Mouse (Mus musculus) stomach, embryonic 15.5 days (tissue): Measurements from ENCODE around the gene Hspa1b. TPM values are rescaled to one million over a fixed set of nuclear protein-coding genes. Genes with fewer than 3 reads are reported as not detected.
"Not testable (repeated sequence)": the region's sequence is repeated elsewhere in the genome, so short reads cannot be mapped to it uniquely, and the experiment has no call there.

Experiments used
- ATAC-seq: fragments of 200-750 bp; cut with Nextera tagmentation; 2 replicates; pipeline ENCODE4 v1.8.0; 2017; ENCODE audit warnings: low read depth, moderate number of reproducible peaks, moderate TSS enrichment; ENCODE audit not compliant: insufficient read depth, low FRiP score
- H3K27ac ChIP-seq: fragments of 300-500 bp; sonication (generic); 2 replicates; pipeline ENCODE4 v1.5.1; 2015; ENCODE audit warnings: mild to moderate bottlenecking, inconsistent platforms
- H3K27me3 ChIP-seq: fragments of 300-500 bp; sonication (generic); replicated peaks from 2 replicates; pipeline ENCODE4 v1.6.1; 2015; ENCODE audit warnings: inconsistent platforms
- H3K36me3 ChIP-seq: fragments of 300-500 bp; sonication (generic); 2 replicates; pipeline ENCODE4 v1.6.1; 2015; ENCODE audit warnings: inconsistent platforms
- H3K4me1 ChIP-seq: fragments of 300-500 bp; sonication (generic); 2 replicates; pipeline ENCODE4 v1.6.1; 2015; ENCODE audit warnings: inconsistent platforms
- H3K4me2 ChIP-seq: fragments of 300-500 bp; sonication (generic); 2 replicates; pipeline ENCODE4 v1.6.1; 2015; ENCODE audit warnings: mild to moderate bottlenecking, inconsistent platforms
- H3K4me3 ChIP-seq: fragments of 300-500 bp; sonication (generic); replicated peaks from 2 replicates; pipeline ENCODE4 v1.5.1; 2015; ENCODE audit warnings: inconsistent platforms
- H3K9ac ChIP-seq: fragments of 300-500 bp; sonication (generic); 2 replicates; pipeline ENCODE4 v1.6.1; 2015; ENCODE audit warnings: inconsistent platforms
- H3K9me3 ChIP-seq: fragments of 300-500 bp; sonication (generic); 2 replicates; pipeline ENCODE4 v1.6.1; 2016; ENCODE audit warnings: inconsistent platforms
- WGBS: fragments of 180-500 bp; shearing (Covaris S2); methylation state at CpG from one replicate; pipeline ENCODE4 v1.1.7; 2015; 5-methylcytosine and 5-hydroxymethylcytosine counted together
- polyA plus RNA-seq: library from polyadenylated mRNA; unstranded; fragments of >200 nt; fragmentation: Nextera tagmentation; extraction: Ambion mirVana; gene quantifications from 2 replicates; pipeline ENCODE4 v1.2.1, GENCODE M21; 2015

Gene Hspa1b
- polyA plus RNA-seq, 1 experiment from 2014 or later, result 0.90 TPM

GRCm38 (mm10) chr17:34999871-35000716, 41.1 kb upstream of the Hspa1b start:
- H3K9me3 ChIP-seq, H3K27me3 ChIP-seq, ATAC-seq: not testable (repeated sequence)
- H3K27ac ChIP-seq, result peak overlapping the region; percentile 98
- H3K9ac ChIP-seq, result peak overlapping the region; percentile 98; the same call in 1 of the 2 replicates
- 12% methylated on average over 30 of the region's 32 CpGs for WGBS
- peak overlapping the region; percentile 71 for H3K4me3 ChIP-seq
- peaks cover 17% of the 10 kb centered on the region for H3K36me3 ChIP-seq
- peak overlapping the region; percentile 90 for H3K4me2 ChIP-seq
- peaks cover 43% of the 10 kb centered on the region for H3K4me1 ChIP-seq

- H3K27ac ChIP-seq, result no peak overlapping the region; the same call in 1 of the 2 replicates
- peaks cover 43% of the 10 kb centered on the region for H3K4me1 ChIP-seq
- H3K36me3 ChIP-seq, result 0 out of 2 replicates have a peak, but pooled peaks cover 6% of the 10 kb centered on the region
- H3K9me3 ChIP-seq, result no peaks in the 10 kb centered on the region
- H3K9ac ChIP-seq, result no peak overlapping the region
- H3K4me3 ChIP-seq, result peak overlapping the region; percentile 44
- ATAC-seq, result no peak
- WGBS, result 85% methylated on average over 15 of the region's 15 CpGs
- H3K4me2 ChIP-seq, result peak overlapping the region; percentile 90
- no peaks in the 10 kb centered on the region for H3K27me3 ChIP-seq
These were observed 39.7 kb upstream of the Hspa1b start for GRCm38 (mm10) chr17:34998526-34999430.

- 0 out of 2 replicates have a peak, but pooled peaks cover 6% of the 10 kb centered on the region for H3K36me3 ChIP-seq
- WGBS, result 85% methylated on average over 5 of the region's 5 CpGs
- H3K4me1 ChIP-seq, result peaks cover 29% of the 10 kb centered on the region
- H3K27ac ChIP-seq, result no peak overlapping the region
- H3K4me3 ChIP-seq, result no peak overlapping the region
- H3K27me3 ChIP-seq, result no peaks in the 10 kb centered on the region
- H3K9me3 ChIP-seq, result no peaks in the 10 kb centered on the region
- no peak overlapping the region for H3K9ac ChIP-seq
- ATAC-seq, result no peak
- peak overlapping the region; percentile 90 for H3K4me2 ChIP-seq
These were observed 38.1 kb upstream of the Hspa1b start for GRCm38 (mm10) chr17:34997142-34997483.

- no peak overlapping the region for H3K9ac ChIP-seq
- H3K27ac ChIP-seq, result no peak overlapping the region
- H3K4me1 ChIP-seq, result peaks cover 28% of the 10 kb centered on the region
- H3K4me2 ChIP-seq, result peak overlapping the region; percentile 90
- H3K9me3 ChIP-seq, result no peaks in the 10 kb centered on the region
- WGBS, result 87% methylated on average over 14 of the region's 14 CpGs
- no peak overlapping the region for H3K4me3 ChIP-seq
- no peak for ATAC-seq
- no peaks in the 10 kb centered on the region for H3K27me3 ChIP-seq
- 0 out of 2 replicates have a peak, but pooled peaks cover 6% of the 10 kb centered on the region for H3K36me3 ChIP-seq
These were observed 37.5 kb upstream of the Hspa1b start for GRCm38 (mm10) chr17:34996411-34997141.

GRCm38 (mm10) chr17:34995927-34996326, 36.9 kb upstream of the Hspa1b start:
- H3K4me2 ChIP-seq, H3K9me3 ChIP-seq, H3K27ac ChIP-seq, H3K36me3 ChIP-seq, H3K4me3 ChIP-seq, H3K9ac ChIP-seq, ATAC-seq, H3K27me3 ChIP-seq: not testable (repeated sequence)
- H3K4me1 ChIP-seq, result peaks cover 28% of the 10 kb centered on the region
- 91% methylated on average over 4 of the region's 4 CpGs for WGBS

GRCm38 (mm10) chr17:34995192-34995591, 36.2 kb upstream of the Hspa1b start:
- H3K27ac ChIP-seq, H3K4me2 ChIP-seq, H3K4me3 ChIP-seq, H3K9me3 ChIP-seq, H3K36me3 ChIP-seq, H3K9ac ChIP-seq, H3K27me3 ChIP-seq, ATAC-seq: not testable (repeated sequence)
- 85% methylated on average over 4 of the region's 4 CpGs for WGBS
- peaks cover 28% of the 10 kb centered on the region for H3K4me1 ChIP-seq

- ATAC-seq, result no peak
- Histone ChIP-seq H3K36me3 (0 out of 2 replicates have a peak, but pooled peaks cover 6% of the 10 kb centered on the region), H3K9me3 (no peaks in the 10 kb centered on the region), H3K4me2 (no peak overlapping the region), H3K9ac (no peak overlapping the region), H3K4me1 (peaks cover 25% of the 10 kb centered on the region), H3K27me3 (no peaks in the 10 kb centered on the region), H3K27ac (no peak overlapping the region), H3K4me3 (no peak overlapping the region)
These were observed 35.7 kb upstream of the Hspa1b start for GRCm38 (mm10) chr17:34994751-34995150.

- H3K36me3 ChIP-seq, result peaks cover 13% of the 10 kb centered on the region
- H3K4me3 ChIP-seq, result no peak overlapping the region
- no peaks in the 10 kb centered on the region for H3K27me3 ChIP-seq
- no peak overlapping the region for H3K27ac ChIP-seq
- no peak overlapping the region for H3K9ac ChIP-seq
- ATAC-seq, result no peak
- H3K9me3 ChIP-seq, result no peaks in the 10 kb centered on the region
- WGBS, result 72% methylated on average over 2 of the region's 2 CpGs
- peaks cover 13% of the 10 kb centered on the region for H3K4me1 ChIP-seq
- no peak overlapping the region for H3K4me2 ChIP-seq
These were observed 25.2 kb upstream of the Hspa1b start for GRCm38 (mm10) chr17:34984218-34984617.

GRCm38 (mm10) chr17:34982328-34982727, 23.3 kb upstream of the Hspa1b start:
- H3K9me3 ChIP-seq, result no peaks in the 10 kb centered on the region
- peaks cover 13% of the 10 kb centered on the region for H3K4me1 ChIP-seq
- H3K4me2 ChIP-seq, result peak overlapping the region; percentile 85
- peak overlapping the region; percentile 69 for H3K4me3 ChIP-seq
- H3K9ac ChIP-seq, result peak overlapping the region; percentile 64
- H3K36me3 ChIP-seq, result peaks cover 10% of the 10 kb centered on the region
- H3K27ac ChIP-seq, result peak overlapping the region; percentile 99
- no peak for ATAC-seq
- no peaks in the 10 kb centered on the region for H3K27me3 ChIP-seq
- under 1% methylated on average over 15 of the region's 15 CpGs for WGBS

- Histone ChIP-seq H3K9me3 (no peaks in the 10 kb centered on the region), H3K36me3 (peaks cover 10% of the 10 kb centered on the region), H3K4me1 (peaks cover 13% of the 10 kb centered on the region), H3K4me2 (peak within 1 kb of the TSS; percentile 85), H3K9ac (peak within 1 kb of the TSS; percentile 64), H3K27ac (peak within 1 kb of the TSS; percentile 99), H3K4me3 (peak within 1 kb of the TSS; percentile 69), H3K27me3 (no peaks in the 10 kb centered on the region)
- peak; percentile 95 for ATAC-seq
- under 1% methylated on average over 58 of the region's 58 CpGs for WGBS
These were observed 22.7 kb upstream of the Hspa1b start, which contains the start of gene Lsm2 for GRCm38 (mm10) chr17:34981690-34982180. Lsm2 (plus strand) TSS chr17:34981862.

GRCm38 (mm10) chr17:34980655-34981054, 21.6 kb upstream of the Hspa1b start:
- no peaks in the 10 kb centered on the region for H3K27me3 ChIP-seq
- no peaks in the 10 kb centered on the region for H3K9me3 ChIP-seq
- peak overlapping the region; percentile 85 for H3K4me2 ChIP-seq
- ATAC-seq, result no peak
- WGBS, result 11% methylated on average over 2 of the region's 2 CpGs
- H3K4me1 ChIP-seq, result peaks cover 13% of the 10 kb centered on the region
- peak overlapping the region; percentile 69 for H3K4me3 ChIP-seq
- peaks cover 2% of the 10 kb centered on the region for H3K36me3 ChIP-seq
- peak overlapping the region; percentile 99; the same call in 1 of the 2 replicates for H3K27ac ChIP-seq
- H3K9ac ChIP-seq, result peak overlapping the region; percentile 64; the same call in 1 of the 2 replicates
